Mouse (Mus musculus) lung, embryonic 14.5 days (tissue): ENCODE measurements at regions not wholly inside any gene's neighbourhood (a gene's known extent, or its start where the extent isn't known, plus 50 kb on each side); places are given as distances from the start of the nearest gene placed in this dataset.

Experiments
- ATAC-seq: fragments of 200-750 bp; cut with Nextera tagmentation; 2 replicates; pipeline ENCODE4 v1.8.0; 2017; ENCODE audit warnings: mild to moderate bottlenecking, moderate TSS enrichment, moderate library complexity; ENCODE audit not compliant: insufficient read depth
- DNase-seq: peaks from one replicate; pipeline ENCODE4 v3.0.0-alpha.2; 2015
- H3K27ac ChIP-seq: fragments of 300-500 bp; sonication (generic); 2 replicates; pipeline ENCODE4 v1.5.1; 2014; ENCODE audit warnings: low read depth, mild to moderate bottlenecking, moderate library complexity
- H3K27me3 ChIP-seq: fragments of 300-500 bp; sonication (generic); 2 replicates; pipeline ENCODE4 v1.6.1; 2014; ENCODE audit warnings: low read length, control low read depth; ENCODE audit not compliant: insufficient read depth
- H3K36me3 ChIP-seq: fragments of 300-500 bp; sonication (generic); 2 replicates; pipeline ENCODE4 v1.6.1; 2014; ENCODE audit warnings: control low read depth; ENCODE audit not compliant: insufficient read depth
- H3K4me1 ChIP-seq: fragments of 300-500 bp; sonication (generic); 2 replicates; pipeline ENCODE4 v1.6.1; 2014; ENCODE audit warnings: antibody characterized with exemption, control low read depth; ENCODE audit not compliant: insufficient read depth
- H3K4me2 ChIP-seq: fragments of 300-500 bp; sonication (generic); 2 replicates; pipeline ENCODE4 v1.6.1; 2014; ENCODE audit warnings: mild to moderate bottlenecking
- H3K4me3 ChIP-seq: fragments of 300-500 bp; sonication (generic); 2 replicates; pipeline ENCODE4 v1.5.1; 2014; ENCODE audit warnings: low read depth, low read length
- H3K9ac ChIP-seq: fragments of 300-500 bp; sonication (generic); 2 replicates; pipeline ENCODE4 v1.6.1; 2014
- H3K9me3 ChIP-seq: fragments of 300-500 bp; sonication (generic); 2 replicates; pipeline ENCODE4 v1.6.1; 2016; ENCODE audit warnings: low read depth, low read length, control low read depth
- CTCF ChIP-seq: IDR thresholded peaks from 2 replicates; pipeline ENCODE4 v1.5.1; 2016; ENCODE audit warnings: antibody characterized with exemption, low read depth
- WGBS: fragments of 180-500 bp; shearing (Covaris S2); extraction: QIAGEN DNeasy Blood & Tissue Kit; methylation state at CpG from one replicate; pipeline ENCODE4 v1.1.7; 2014; 5-methylcytosine and 5-hydroxymethylcytosine counted together

DNA sequence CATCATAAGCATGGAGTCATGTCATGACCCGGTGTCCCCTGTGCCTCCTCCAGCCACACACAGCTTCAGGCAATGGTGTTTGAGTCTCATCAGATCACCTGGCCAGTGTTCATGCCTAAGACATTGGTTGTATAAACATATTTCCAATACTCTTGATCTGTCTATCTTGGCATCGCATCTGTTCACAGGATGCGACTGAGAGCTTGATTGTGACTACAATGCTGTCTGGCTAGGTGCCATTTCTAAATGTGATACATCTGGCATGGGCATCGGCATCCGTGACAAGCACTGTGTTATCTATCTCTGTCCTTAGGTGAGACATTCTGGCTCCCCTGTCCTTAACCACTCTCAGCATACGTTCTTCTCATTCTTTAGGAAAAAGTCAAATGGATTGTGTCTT lies 102.3 kb upstream of the Fut8 start:
- Histone ChIP-seq H3K9ac (no peak overlapping the region), H3K4me1 (no peaks in the 10 kb centered on the region), H3K36me3 (no peaks in the 10 kb centered on the region), H3K27me3 (no peaks in the 10 kb centered on the region), H3K9me3 (no peaks in the 10 kb centered on the region), H3K4me2 (no peak overlapping the region), H3K4me3 (no peak overlapping the region), H3K27ac (no peak overlapping the region)
- 89% methylated on average over 6 of the region's 6 CpGs for WGBS
- no peak for TF ChIP-seq CTCF
- no peak for DNase-seq
- ATAC-seq, result no peak

DNA sequence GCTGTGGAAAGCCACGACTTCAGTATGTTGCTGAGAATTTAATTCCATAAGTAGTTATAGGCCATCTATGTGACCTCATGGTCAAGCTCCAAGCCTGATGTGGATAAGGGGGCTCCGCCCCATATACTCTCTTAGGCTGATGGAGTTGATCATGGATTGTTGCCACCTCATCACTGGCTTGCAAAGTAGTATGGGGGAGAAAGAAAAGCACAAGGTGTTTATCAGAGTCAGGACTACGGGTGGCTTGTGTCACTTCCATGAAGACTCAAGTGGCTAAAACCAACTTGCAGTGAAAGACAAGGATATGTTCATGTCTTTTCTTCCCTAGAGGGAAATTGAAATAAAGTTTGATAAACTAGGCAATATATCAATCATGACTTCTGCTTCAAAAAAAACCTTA lies 102.9 kb upstream of the Fut8 start:
- Histone ChIP-seq H3K9ac (no peak overlapping the region), H3K4me1 (no peaks in the 10 kb centered on the region), H3K4me2 (no peak overlapping the region), H3K27me3 (no peaks in the 10 kb centered on the region), H3K9me3 (no peaks in the 10 kb centered on the region), H3K4me3 (no peak overlapping the region), H3K27ac (no peak overlapping the region), H3K36me3 (no peaks in the 10 kb centered on the region)
- TF ChIP-seq CTCF, result no peak
- DNase-seq (no peak), ATAC-seq (no peak)
- 83% methylated on average over 3 of the region's 3 CpGs for WGBS

DNA sequence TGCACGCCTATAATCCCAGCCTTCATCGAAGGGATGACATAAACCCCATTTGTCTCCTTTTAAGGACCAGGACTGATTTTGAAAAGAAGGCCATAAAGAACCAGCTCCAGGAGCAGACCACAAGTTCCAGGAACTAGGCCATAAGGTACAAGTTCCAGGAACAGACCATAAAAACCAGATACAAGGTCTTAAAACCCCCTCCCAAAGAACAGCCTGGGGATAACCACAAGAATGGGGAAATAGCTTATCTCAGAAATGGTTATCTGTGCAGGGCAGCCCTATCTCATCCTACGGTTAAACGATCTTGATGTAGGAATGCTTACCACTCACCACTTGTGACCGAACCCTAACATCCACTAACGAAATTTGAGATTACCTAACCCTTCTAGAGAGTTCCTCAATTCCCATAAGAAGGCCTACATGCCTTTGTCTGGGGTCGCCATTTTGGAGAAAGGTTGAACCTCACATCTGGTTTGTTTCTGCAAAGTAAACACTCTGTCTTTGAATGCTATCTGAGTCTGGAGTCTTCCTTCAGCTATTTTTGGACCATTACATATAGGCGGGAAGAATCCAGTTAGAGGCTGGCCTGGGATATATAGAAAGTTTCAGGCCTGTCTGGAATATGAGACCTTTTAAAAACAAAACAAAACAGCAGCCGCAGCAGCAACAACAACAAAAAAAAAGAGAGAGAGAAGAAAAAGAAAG lies 103.5 kb upstream of the Fut8 start:
- ATAC-seq (no peak), DNase-seq (no peak)
- Histone ChIP-seq H3K4me2 (no peak overlapping the region), H3K27me3 (no peaks in the 10 kb centered on the region), H3K4me3 (no peak overlapping the region), H3K27ac (no peak overlapping the region), H3K9ac (no peak overlapping the region), H3K4me1 (no peaks in the 10 kb centered on the region), H3K9me3 (no peaks in the 10 kb centered on the region), H3K36me3 (no peaks in the 10 kb centered on the region)
- WGBS, result 67% methylated on average over 9 of the region's 9 CpGs
- TF ChIP-seq CTCF, result no peak

DNA sequence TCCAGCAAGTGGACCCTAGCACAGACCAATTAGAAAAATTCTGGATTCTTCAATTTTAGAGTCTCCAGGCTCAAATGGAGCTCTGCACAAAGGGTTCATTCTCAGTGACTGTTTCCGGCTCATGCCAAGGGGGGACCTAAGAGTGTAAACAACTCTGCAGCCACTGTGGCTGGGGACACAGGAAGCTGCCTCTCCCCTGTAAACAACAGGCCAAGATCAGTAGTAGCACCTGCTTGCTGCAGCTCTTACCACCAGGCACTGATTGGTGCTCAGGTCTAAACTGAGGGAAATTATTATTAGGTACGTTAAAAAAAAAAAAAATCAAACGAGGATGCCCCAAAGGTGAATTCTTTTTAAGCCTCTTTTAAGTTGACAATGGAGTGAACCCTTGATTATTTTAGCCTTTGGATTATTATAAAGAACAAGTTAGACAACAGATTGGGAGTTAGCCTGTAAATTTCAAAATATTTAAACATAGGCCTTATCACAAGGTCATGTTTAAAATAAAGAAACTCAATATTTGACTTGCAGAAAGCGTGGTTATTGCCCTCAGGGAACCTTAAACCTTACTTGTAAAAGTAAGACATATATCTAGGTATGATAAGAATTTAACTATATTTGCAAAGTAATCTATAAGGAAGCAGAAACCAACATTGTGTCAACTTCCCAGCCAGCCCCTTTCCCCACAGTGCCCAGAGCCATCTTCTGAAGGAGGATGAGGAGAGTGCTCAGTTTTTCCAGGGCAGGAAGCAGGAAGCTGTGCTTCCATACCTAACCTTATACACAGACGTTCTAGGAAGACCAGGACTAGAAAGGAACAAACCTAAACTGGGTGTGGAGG lies 104.2 kb upstream of the Fut8 start:
- Histone ChIP-seq H3K4me1 (no peaks in the 10 kb centered on the region), H3K27ac (no peak overlapping the region), H3K27me3 (no peaks in the 10 kb centered on the region), H3K36me3 (no peaks in the 10 kb centered on the region), H3K4me3 (no peak overlapping the region), H3K9me3 (no peaks in the 10 kb centered on the region), H3K9ac (no peak overlapping the region), H3K4me2 (no peak overlapping the region)
- 40% methylated on average over 5 of the region's 5 CpGs for WGBS
- no peak for DNase-seq
- no peak for ATAC-seq
- no peak for TF ChIP-seq CTCF

DNA sequence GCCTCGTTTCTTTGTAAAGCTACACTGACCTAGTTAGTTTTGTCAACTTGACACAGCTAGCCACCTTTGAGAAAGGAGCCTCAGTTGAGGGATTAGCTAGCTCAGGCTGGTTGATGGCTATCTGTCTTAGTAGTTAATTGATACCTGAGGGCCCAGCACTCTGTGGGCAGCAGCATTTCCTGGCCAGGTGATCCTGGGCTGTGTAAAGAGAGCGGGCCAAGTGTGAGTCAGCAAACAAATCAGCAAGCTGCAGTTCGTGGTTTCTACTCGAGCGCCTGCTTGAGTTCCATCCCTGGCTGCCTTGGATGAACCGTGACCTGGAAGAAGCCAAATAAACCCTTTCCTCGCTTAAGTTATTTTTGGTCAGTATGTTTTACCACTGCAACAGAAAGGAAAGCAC lies 106.6 kb upstream of the Fut8 start:
- H3K9ac ChIP-seq, result no peak overlapping the region
- no peaks in the 10 kb centered on the region for H3K27me3 ChIP-seq
- no peak overlapping the region for H3K4me3 ChIP-seq
- no peak for ATAC-seq
- no peaks in the 10 kb centered on the region for H3K4me1 ChIP-seq
- no peak for DNase-seq
- H3K9me3 ChIP-seq, result no peaks in the 10 kb centered on the region
- H3K4me2 ChIP-seq, result no peak overlapping the region
- H3K27ac ChIP-seq, result no peak overlapping the region
- TF ChIP-seq CTCF, result no peak
- WGBS, result 45% methylated on average over 7 of the region's 7 CpGs
- H3K36me3 ChIP-seq, result no peaks in the 10 kb centered on the region

DNA sequence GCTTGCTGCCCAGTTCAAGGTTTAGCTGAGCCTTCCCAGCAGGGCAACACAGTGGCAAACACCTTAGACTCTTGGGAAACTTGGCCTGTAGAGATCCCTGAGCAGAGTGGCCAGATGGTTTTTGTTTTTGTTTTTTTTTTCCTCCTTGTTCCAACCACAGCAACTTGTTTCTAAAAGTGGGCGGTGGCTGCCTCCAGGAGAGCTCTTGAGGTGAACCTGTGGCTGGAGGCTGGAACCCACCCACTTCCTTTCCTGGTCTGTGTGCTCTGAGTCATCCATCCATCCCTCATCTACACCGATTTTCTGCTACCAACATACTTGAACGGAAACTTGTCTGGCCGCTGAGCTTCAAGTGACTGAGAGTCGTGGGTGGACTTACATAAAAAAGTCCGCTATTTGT lies 107.4 kb upstream of the Fut8 start:
- no peak for TF ChIP-seq CTCF

DNA sequence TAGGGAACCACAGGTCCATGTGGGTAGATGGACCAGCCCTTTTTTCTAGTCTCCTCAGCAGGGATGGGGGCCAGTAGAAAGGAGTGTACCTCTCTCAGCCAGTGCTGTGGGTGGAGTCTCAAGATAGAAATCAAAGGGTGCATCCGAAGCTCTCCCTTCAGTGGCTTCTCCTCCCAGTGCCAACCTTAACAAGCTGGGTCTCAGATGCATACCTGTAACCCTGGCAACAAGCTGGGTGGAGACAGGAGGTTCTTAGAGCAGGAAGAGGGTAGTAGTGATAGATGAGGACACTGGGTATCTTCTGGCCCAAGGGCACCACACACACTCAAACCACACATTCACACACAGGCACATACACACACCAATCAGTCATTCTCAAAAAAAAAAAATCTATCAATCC lies 113.7 kb upstream of the Fut8 start:
- no peaks in the 10 kb centered on the region for H3K9me3 ChIP-seq
- H3K27me3 ChIP-seq, result no peaks in the 10 kb centered on the region
- H3K4me1 ChIP-seq, result no peaks in the 10 kb centered on the region
- no peak overlapping the region for H3K9ac ChIP-seq
- no peak overlapping the region for H3K4me2 ChIP-seq
- no peak overlapping the region for H3K4me3 ChIP-seq
- ATAC-seq (no peak), DNase-seq (no peak)
- TF ChIP-seq CTCF, result no peak
- H3K36me3 ChIP-seq, result no peaks in the 10 kb centered on the region
- WGBS, result 32% methylated on average over 1 of the region's 1 CpGs
- H3K27ac ChIP-seq, result no peak overlapping the region

More for the DNA sequence above, 107.4 kb upstream of the Fut8 start:
- Histone ChIP-seq H3K36me3 (no peaks in the 10 kb centered on the region), H3K27me3 (no peaks in the 10 kb centered on the region), H3K4me1 (no peaks in the 10 kb centered on the region), H3K4me3 (no peak overlapping the region), H3K4me2 (no peak overlapping the region), H3K27ac (no peak overlapping the region), H3K9me3 (no peaks in the 10 kb centered on the region), H3K9ac (no peak overlapping the region)
- DNase-seq (peak; percentile 28), ATAC-seq (no peak)
- WGBS, result 55% methylated on average over 6 of the region's 6 CpGs
